8 mouse cellular contexts compared by ENCODE assay signal in the genomic region with DNA sequence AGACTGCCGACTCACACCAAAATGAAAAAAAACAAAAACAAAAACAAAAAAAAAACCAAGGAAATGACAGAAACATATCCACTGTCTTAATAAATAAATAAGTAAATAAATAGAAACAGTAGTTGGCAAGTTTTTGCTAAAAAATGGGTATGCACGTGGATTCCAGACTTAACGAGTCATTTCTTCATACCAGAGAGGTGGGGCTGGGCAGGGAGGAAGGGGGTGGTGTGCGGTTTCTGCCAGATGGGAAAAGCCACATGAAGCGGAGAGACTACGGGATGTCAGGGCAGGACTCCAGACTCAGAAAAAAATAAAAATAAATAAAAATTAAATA. TPM values are rescaled to one million over a fixed set of nuclear protein-coding genes. Genes with fewer than 3 reads are reported as not detected.
DNase-seq lines count a peak whose midpoint lies in the region; ATAC-seq and TF ChIP-seq lines count a peak whose summit lies in the region.

No protein-coding gene starts in this region.

- 5% methylated on average over 6 of the region's 6 CpGs for WGBS in forebrain, embryonic 10.5 days
- WGBS in intestine, embryonic 15.5 days, result 8% methylated on average over 6 of the region's 6 CpGs
- 5% methylated on average over 6 of the region's 6 CpGs for WGBS in lung, embryonic 16.5 days
- WGBS in stomach, embryonic 14.5 days, result 3% methylated on average over 6 of the region's 6 CpGs

- H3K36me3 ChIP-seq in ES-E14 (ENCODE audit: control insufficient read depth, insufficient read depth, low read length, poor library complexity, severe bottlenecking), result no peaks in the 10 kb centered on the region
- peaks cover 4% of the 10 kb centered on the region for H3K36me3 ChIP-seq in forebrain, embryonic 10.5 days (replicated peaks)
- no peaks in the 10 kb centered on the region for H3K36me3 ChIP-seq in intestine, embryonic 15.5 days
- no peaks in the 10 kb centered on the region for H3K36me3 ChIP-seq in lung, embryonic 16.5 days (ENCODE audit: control insufficient read depth, insufficient read depth, low read length)
- no peaks in the 10 kb centered on the region for H3K36me3 ChIP-seq in stomach, embryonic 14.5 days (ENCODE audit: control insufficient read depth, insufficient read depth, low read length)

- H3K27ac ChIP-seq in ES-E14 (ENCODE audit: insufficient read depth, low read depth, low read length, poor library complexity, severe bottlenecking), result no peak overlapping the region
- peak overlapping the region; percentile 100 for H3K27ac ChIP-seq in forebrain, embryonic 10.5 days
- peak overlapping the region; percentile 91; the same call in 1 of the 2 replicates for H3K27ac ChIP-seq in intestine, embryonic 15.5 days
- H3K27ac ChIP-seq in lung, embryonic 16.5 days (ENCODE audit: low read length), result no peak overlapping the region; the same call in 1 of the 2 replicates
- H3K27ac ChIP-seq in stomach, embryonic 14.5 days (ENCODE audit: low read length), result no peak overlapping the region

- ATAC-seq in intestine, embryonic 15.5 days, result peak; percentile 24; the same call in 1 of the 2 replicates
- ATAC-seq in lung, embryonic 16.5 days (ENCODE audit: low read depth), result 0 out of 2 replicates have a peak, but pooled peaks have one; percentile 13
- no peak for ATAC-seq in stomach, embryonic 14.5 days (ENCODE audit: insufficient number of reproducible peaks, insufficient read depth, low FRiP score, low read depth)
- ATAC-seq in frontal cortex, adult (ENCODE audit: low TSS enrichment), result no peak

- H3K4me3 ChIP-seq in ES-E14 (ENCODE audit: insufficient read depth in 1 of 2, low read depth in 1 of 2, low read length in 2 of 2, poor library complexity in 1 of 2, severe bottlenecking in 1 of 2), result peak overlapping the region; percentile 80 to 92; a peak in 3 of 4 replicates
- peak overlapping the region; percentile 99 for H3K4me3 ChIP-seq in forebrain, embryonic 10.5 days
- H3K4me3 ChIP-seq in intestine, embryonic 15.5 days (replicated peaks), result peak overlapping the region; percentile 96
- H3K4me3 ChIP-seq in lung, embryonic 16.5 days (ENCODE audit: low read length), result peak overlapping the region; percentile 82
- peak overlapping the region; percentile 92 for H3K4me3 ChIP-seq in stomach, embryonic 14.5 days (ENCODE audit: low read depth, low read length)

- DNase-seq in gastrocnemius, postnatal 14 days, result peak; percentile 26
- no peak for DNase-seq in gastrocnemius, postnatal 36 days
- DNase-seq in ES-E14 (ENCODE audit: low read depth, low spot score), result no peak
- DNase-seq in forebrain, embryonic 10.5 days (ENCODE audit: extremely low spot score, low spot score), result no peak

- intact Hi-C loops in gastrocnemius, postnatal 14 days (cut with DNase I; ENCODE audit: low total_unique reads), result no loop called here
- intact Hi-C loops in gastrocnemius, postnatal 36 days (cut with DNase I), result no loop called here

- in situ Hi-C loops in ES-E14 (cut with MboI; ENCODE audit: low sequenced_read_pairs in 2 of 2, unreplicated experiment in 2 of 2), result no loop called here

- no peaks in the 10 kb centered on the region for H3K4me1 ChIP-seq in ES-E14 (ENCODE audit: control insufficient read depth in 2 of 2, insufficient read depth in 2 of 2, low read length in 2 of 2, poor library complexity in 1 of 2)
- H3K4me1 ChIP-seq in forebrain, embryonic 10.5 days, result peaks cover 37% of the 10 kb centered on the region
- H3K4me1 ChIP-seq in intestine, embryonic 15.5 days (replicated peaks), result peaks cover 18% of the 10 kb centered on the region
- peaks cover 18% of the 10 kb centered on the region for H3K4me1 ChIP-seq in lung, embryonic 16.5 days (replicated peaks; ENCODE audit: control insufficient read depth, insufficient read depth, low read length)
- peaks cover 28% of the 10 kb centered on the region for H3K4me1 ChIP-seq in stomach, embryonic 14.5 days (ENCODE audit: control insufficient read depth, insufficient read depth, low read length)

- H3K9ac ChIP-seq in ES-E14 (ENCODE audit: insufficient read depth, low read depth, low read length, poor library complexity, severe bottlenecking), result no peak overlapping the region
- H3K9ac ChIP-seq in intestine, embryonic 15.5 days, result no peak overlapping the region
- peak overlapping the region; percentile 94 for H3K9ac ChIP-seq in lung, embryonic 16.5 days (ENCODE audit: low read length)
- 0 out of 2 replicates have a peak overlapping the region, but pooled peaks have one; percentile 94 for H3K9ac ChIP-seq in stomach, embryonic 14.5 days (replicated peaks; ENCODE audit: low read depth, low read length)

- H3K4me2 ChIP-seq in intestine, embryonic 15.5 days (replicated peaks), result peak overlapping the region; percentile 88
- peak overlapping the region; percentile 89 for H3K4me2 ChIP-seq in lung, embryonic 16.5 days (ENCODE audit: low read depth, low read length)
- peak overlapping the region; percentile 59 for H3K4me2 ChIP-seq in stomach, embryonic 14.5 days (replicated peaks; ENCODE audit: low read depth, low read length)

- no peaks in the 10 kb centered on the region for H3K27me3 ChIP-seq in forebrain, embryonic 10.5 days (ENCODE audit: poor library complexity, severe bottlenecking)
- no peaks in the 10 kb centered on the region for H3K27me3 ChIP-seq in intestine, embryonic 15.5 days (replicated peaks)
- H3K27me3 ChIP-seq in lung, embryonic 16.5 days (ENCODE audit: control insufficient read depth, insufficient read depth, low read depth, low read length), result no peaks in the 10 kb centered on the region
- H3K27me3 ChIP-seq in stomach, embryonic 14.5 days (ENCODE audit: control insufficient read depth, insufficient read depth, low read length), result no peaks in the 10 kb centered on the region

- no peaks in the 10 kb centered on the region for H3K9me3 ChIP-seq in ES-E14 (ENCODE audit: control insufficient read depth, insufficient read depth, low read depth, low read length)
- no peaks in the 10 kb centered on the region for H3K9me3 ChIP-seq in forebrain, embryonic 10.5 days
- H3K9me3 ChIP-seq in intestine, embryonic 15.5 days, result no peaks in the 10 kb centered on the region
- H3K9me3 ChIP-seq in lung, embryonic 16.5 days (ENCODE audit: control insufficient read depth, low read length), result no peaks in the 10 kb centered on the region
- no peaks in the 10 kb centered on the region for H3K9me3 ChIP-seq in stomach, embryonic 14.5 days (ENCODE audit: control insufficient read depth, low read depth, low read length)

TF ChIP-seq in ES-E14, 5 proteins besides CTCF, POLR2A, EP300 and RAD21:
- TF ChIP-seq CHD2 (IDR thresholded peaks at IDR 0.05; ENCODE audit: low read depth, low read length) (no peak), ZC3H11A (IDR thresholded peaks at IDR 0.05; ENCODE audit: borderline replicate concordance, low read depth, low read length) (no peak), HCFC1 (IDR thresholded peaks at IDR 0.05; ENCODE audit: borderline replicate concordance, insufficient read depth, low read length) (no peak), ZNF384 (IDR thresholded peaks at IDR 0.05; ENCODE audit: low read depth, low read length) (no peak), MAFK (IDR thresholded peaks at IDR 0.05; ENCODE audit: insufficient read depth, low read depth, low read length) (no peak)

RNA-seq across cellular contexts. Expression of gene Clip1, which starts 1.4 kb away (rescaled TPM):
- 100 to 1,000 TPM; 122 TPM for total RNA-seq in gastrocnemius, postnatal 14 days (2021)
- 100 to 1,000 TPM; 264 to 276 TPM for total RNA-seq in gastrocnemius, postnatal 36 days (2021)
- total RNA-seq in ES-E14 (2012; rRNA removed), result 10.3 and 11.8 TPM in 2 replicates
- polyA plus RNA-seq in forebrain, embryonic 10.5 days (2016; fragmentation: Nextera tagmentation; extraction: Ambion mirVana), result 55.6 and 55.8 TPM in 2 replicates
- 29.9 TPM in 2 replicates for polyA plus RNA-seq in intestine, embryonic 15.5 days (2015; fragmentation: Nextera tagmentation; extraction: Ambion mirVana)
- polyA plus RNA-seq in lung, embryonic 16.5 days (2015; fragmentation: Nextera tagmentation; extraction: Ambion mirVana), result 35.7 and 37.9 TPM in 2 replicates
- 39.5 and 40.5 TPM in 2 replicates for polyA plus RNA-seq in stomach, embryonic 14.5 days (2014; fragmentation: Nextera tagmentation; extraction: Ambion mirVana)

RNA-seq across cellular contexts. Expression of gene Zcchc8, which starts 37.9 kb away (rescaled TPM):
- 10 to 100 TPM; 20.3 to 23.8 TPM for total RNA-seq in gastrocnemius, postnatal 14 days (2021)
- total RNA-seq in gastrocnemius, postnatal 36 days (2021), result 10 to 100 TPM in 1 of 2 experiments, 1 to 10 TPM in 1; 9.9 to 17.6 TPM
- 33.0 and 35.2 TPM in 2 replicates for total RNA-seq in ES-E14 (2012; rRNA removed)
- polyA plus RNA-seq in forebrain, embryonic 10.5 days (2016; fragmentation: Nextera tagmentation; extraction: Ambion mirVana), result 90.6 and 92.2 TPM in 2 replicates
- 63.1 and 68.9 TPM in 2 replicates for polyA plus RNA-seq in intestine, embryonic 15.5 days (2015; fragmentation: Nextera tagmentation; extraction: Ambion mirVana)
- polyA plus RNA-seq in lung, embryonic 16.5 days (2015; fragmentation: Nextera tagmentation; extraction: Ambion mirVana), result 75.9 and 76.4 TPM in 2 replicates
- polyA plus RNA-seq in stomach, embryonic 14.5 days (2014; fragmentation: Nextera tagmentation; extraction: Ambion mirVana), result 84.6 and 97.5 TPM in 2 replicates

Comparison
In these comparisons a context has a peak if more than half of its experiments do, and no peak if none do; other contexts are left out.
1. H3K27ac ChIP-seq: peak in forebrain, embryonic 10.5 days (single experiment) and intestine, embryonic 15.5 days (single experiment); none in ES-E14 (single experiment), lung, embryonic 16.5 days (single experiment) and stomach, embryonic 14.5 days (single experiment).
2. H3K9ac ChIP-seq: peak in lung, embryonic 16.5 days (single experiment) and stomach, embryonic 14.5 days (single experiment); none in ES-E14 (single experiment) and intestine, embryonic 15.5 days (single experiment).
3. ATAC-seq: peak in intestine, embryonic 15.5 days (single experiment) and lung, embryonic 16.5 days (single experiment); none in stomach, embryonic 14.5 days (single experiment) and frontal cortex, adult (single experiment).
4. Peak in every context shown above with its lines, with median percentiles within 50 percentile points of each other: H3K4me3 ChIP-seq and H3K4me2 ChIP-seq.